Mouse (Mus musculus) adrenal gland, postnatal 10 days (tissue): ENCODE results near the gene Fam89b. TPM values are rescaled to one million over a fixed set of nuclear protein-coding genes. Genes with fewer than 3 reads are reported as not detected.

Source experiments
- DNase-seq: peaks from one replicate; pipeline ENCODE4 v3.0.0; 2021; ENCODE audit warnings: mixed read lengths
- total RNA-seq, 2 experiments: library from RNA; stranded (reverse); gene quantifications; 2 replicates each; pipeline ENCODE4 v1.2.3; 2021

Fam89b gene
- total RNA-seq, 2 experiments from 2014 or later: 47.0 to 59.8 TPM

- DNase-seq: peak; percentile 89
These were observed 11.2 kb upstream of the Fam89b start, which contains the start of gene Ltbp3 for GRCm38 (mm10) chr19:5740320-5741317. Ltbp3 (plus strand) TSS chr19:5740904.

GRCm38 (mm10) chr19:5739446-5739845 lies 10.0 kb upstream of the Fam89b start:
- DNase-seq: no peak

- no peak for DNase-seq
These were observed 4.9 kb upstream of the Fam89b start for GRCm38 (mm10) chr19:5734325-5734724.

GRCm38 (mm10) chr19:5731264-5731978 lies 2.0 kb upstream of the Fam89b start:
- peak; percentile 96 for DNase-seq

GRCm38 (mm10) chr19:5730314-5731186 lies 1.1 kb upstream of the Fam89b start:
- DNase-seq: peak; percentile 58

GRCm38 (mm10) chr19:5728631-5729443 lies 616 bp downstream of the Fam89b start:
- DNase-seq: peak; percentile 74

GRCm38 (mm10) chr19:5727701-5728100 lies 1.8 kb downstream of the Fam89b start:
- DNase-seq: peak; percentile 94

- no peak for DNase-seq
These were observed 2.4 kb downstream of the Fam89b start for GRCm38 (mm10) chr19:5726961-5727578.

GRCm38 (mm10) chr19:5725767-5726515 lies 3.5 kb downstream of the Fam89b start, which contains the start of gene Ehbp1l1:
Ehbp1l1 (minus strand) TSS chr19:5726317.
- DNase-seq: peak; percentile 92

GRCm38 (mm10) chr19:5725029-5725707 lies 4.3 kb downstream of the Fam89b start:
- DNase-seq: peak; percentile 62

- peak; percentile 79 for DNase-seq
These were observed 4.9 kb downstream of the Fam89b start for GRCm38 (mm10) chr19:5724549-5724941.

GRCm38 (mm10) chr19:5723934-5724548 lies 5.4 kb downstream of the Fam89b start:
- no peak for DNase-seq

GRCm38 (mm10) chr19:5722848-5723425 lies 6.5 kb downstream of the Fam89b start:
- no peak for DNase-seq

- DNase-seq: no peak
These were observed 8.2 kb downstream of the Fam89b start for GRCm38 (mm10) chr19:5721233-5721632.

GRCm38 (mm10) chr19:5716955-5717354 lies 12.5 kb downstream of the Fam89b start:
- DNase-seq: peak; percentile 49

- no peak for DNase-seq
These were observed 13.4 kb downstream of the Fam89b start for GRCm38 (mm10) chr19:5715793-5716688.

GRCm38 (mm10) chr19:5713730-5714129 lies 15.7 kb downstream of the Fam89b start:
- DNase-seq: peak; percentile 80
